Mouse (Mus musculus): ENCODE data around the gene Slc38a1. TPM values are rescaled to one million over a fixed set of nuclear protein-coding genes. Genes with fewer than 3 reads are reported as not detected.
A peak's percentile ranks its signal among the peaks of the same experiment; 100 is the strongest.

The Slc38a1 gene
- total and polyA plus RNA-seq, 2 experiments = 0.74 to 2.0 TPM

- 23% methylated on average over 21 of the region's 21 CpGs for WGBS
- DNase-seq (ENCODE audit: extremely low read depth, low read depth, low spot score) = peak; percentile 97
- no peaks in the 10 kb centered on the region for H3K36me3 ChIP-seq (ENCODE audit: control insufficient read depth, insufficient read depth, low read length)
- TF ChIP-seq POLR2A (IDR thresholded peaks at IDR 0.05; ENCODE audit: extremely low read depth, insufficient read depth, low read length) (no peak), CTCF (IDR thresholded peaks at IDR 0.05; ENCODE audit: low read depth, low read length) (no peak)
- peaks cover 4% of the 10 kb centered on the region for H3K4me1 ChIP-seq (ENCODE audit: control insufficient read depth, insufficient read depth, low read length)
- H3K27ac ChIP-seq (replicated peaks; ENCODE audit: insufficient read depth, low read depth, low read length) = peak overlapping the region; percentile 48
- H3K9ac ChIP-seq (ENCODE audit: low read depth, low read length) = no peak overlapping the region
- no peaks in the 10 kb centered on the region for H3K79me2 ChIP-seq (ENCODE audit: control insufficient read depth, insufficient read depth, low read length)
- H3K27me3 ChIP-seq (ENCODE audit: control insufficient read depth, insufficient read depth, low read length) = no peaks in the 10 kb centered on the region
- no peak overlapping the region for H3K4me3 ChIP-seq (ENCODE audit: insufficient read depth, low read depth, low read length)
Measured at GRCm38 (mm10) chr15:96547256-96548195, 95.2 kb downstream of the Slc38a1 start.

DNA sequence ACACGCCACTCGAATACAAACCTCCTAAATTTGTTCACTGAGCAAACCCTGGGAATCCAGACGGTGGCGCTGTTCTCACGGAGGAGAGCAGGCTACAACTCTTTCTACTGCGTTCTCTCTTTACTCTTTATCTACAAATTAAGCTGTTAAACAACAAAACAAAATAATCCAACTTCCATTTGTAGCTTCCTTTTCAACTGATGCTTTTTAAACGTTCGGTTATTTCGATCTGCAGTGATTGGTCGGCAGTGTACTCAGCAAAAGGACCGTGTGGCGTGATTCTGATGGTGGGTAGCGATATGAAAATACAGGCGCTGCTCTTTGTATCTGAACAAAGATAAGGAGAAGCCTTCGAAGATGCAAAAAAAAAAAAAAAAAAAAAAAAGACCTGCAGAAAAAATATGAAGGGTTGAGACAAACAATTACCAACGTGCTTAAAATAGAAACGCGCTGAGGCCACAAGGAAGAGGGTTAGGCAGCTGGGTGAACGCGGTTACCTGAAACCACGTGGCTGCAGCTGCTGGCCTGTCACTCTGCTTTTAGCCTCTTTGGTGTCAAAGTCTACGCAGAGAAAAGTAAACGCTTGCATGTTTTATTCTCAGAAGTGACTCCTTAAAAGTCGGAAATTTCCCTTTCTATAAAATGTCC, 99.4 kb downstream of the Slc38a1 start:
- Histone ChIP-seq H3K4me1 (ENCODE audit: control insufficient read depth, insufficient read depth, low read length) (peaks cover 4% of the 10 kb centered on the region), H3K27ac (replicated peaks; ENCODE audit: insufficient read depth, low read depth, low read length) (no peak overlapping the region), H3K4me3 (ENCODE audit: insufficient read depth, low read depth, low read length) (peak overlapping the region; percentile 24), H3K9ac (ENCODE audit: low read depth, low read length) (no peak overlapping the region), H3K36me3 (ENCODE audit: control insufficient read depth, insufficient read depth, low read length) (no peaks in the 10 kb centered on the region), H3K27me3 (ENCODE audit: control insufficient read depth, insufficient read depth, low read length) (no peaks in the 10 kb centered on the region), H3K79me2 (ENCODE audit: control insufficient read depth, insufficient read depth, low read length) (no peaks in the 10 kb centered on the region)
- WGBS = 2% methylated on average over 24 of the region's 24 CpGs
- DNase-seq (ENCODE audit: extremely low read depth, low read depth, low spot score) = peak; percentile 84
- no peak for TF ChIP-seq POLR2A (IDR thresholded peaks at IDR 0.05; ENCODE audit: extremely low read depth, insufficient read depth, low read length)
- TF ChIP-seq CTCF (IDR thresholded peaks at IDR 0.05; ENCODE audit: low read depth, low read length) = peak; percentile 76

DNA sequence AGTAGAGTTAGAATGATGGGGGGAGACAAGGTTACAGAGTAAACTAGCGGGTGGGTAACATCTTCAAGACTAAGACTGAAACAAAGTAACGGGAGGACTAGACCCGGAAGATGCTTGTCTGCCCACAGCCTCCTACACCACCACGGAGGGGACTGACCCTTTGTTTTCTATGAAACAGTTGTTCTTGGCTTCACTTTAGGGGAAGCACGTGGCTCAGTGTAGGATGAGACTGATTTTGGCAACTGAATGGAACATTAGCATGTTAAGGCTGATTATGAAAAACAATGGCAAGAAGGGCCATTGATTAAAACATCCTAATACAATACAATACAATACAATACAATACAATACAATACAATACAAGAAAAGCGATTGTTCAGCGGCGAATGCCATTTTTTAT, 100.6 kb downstream of the Slc38a1 start:
- TF ChIP-seq POLR2A (IDR thresholded peaks at IDR 0.05; ENCODE audit: extremely low read depth, insufficient read depth, low read length) (no peak), CTCF (IDR thresholded peaks at IDR 0.05; ENCODE audit: low read depth, low read length) (no peak)
- WGBS = 85% methylated on average over 8 of the region's 8 CpGs
- no peaks in the 10 kb centered on the region for H3K27me3 ChIP-seq (ENCODE audit: control insufficient read depth, insufficient read depth, low read length)
- H3K79me2 ChIP-seq (ENCODE audit: control insufficient read depth, insufficient read depth, low read length) = no peaks in the 10 kb centered on the region
- DNase-seq (ENCODE audit: extremely low read depth, low read depth, low spot score) = no peak
- peaks cover 3% of the 10 kb centered on the region; the same call in 1 of the 2 replicates for H3K4me1 ChIP-seq (ENCODE audit: control insufficient read depth, insufficient read depth, low read length)
- no peak overlapping the region for H3K4me3 ChIP-seq (ENCODE audit: insufficient read depth, low read depth, low read length)
- no peak overlapping the region for H3K9ac ChIP-seq (ENCODE audit: low read depth, low read length)
- no peak overlapping the region for H3K27ac ChIP-seq (replicated peaks; ENCODE audit: insufficient read depth, low read depth, low read length)
- no peaks in the 10 kb centered on the region for H3K36me3 ChIP-seq (ENCODE audit: control insufficient read depth, insufficient read depth, low read length)

DNA sequence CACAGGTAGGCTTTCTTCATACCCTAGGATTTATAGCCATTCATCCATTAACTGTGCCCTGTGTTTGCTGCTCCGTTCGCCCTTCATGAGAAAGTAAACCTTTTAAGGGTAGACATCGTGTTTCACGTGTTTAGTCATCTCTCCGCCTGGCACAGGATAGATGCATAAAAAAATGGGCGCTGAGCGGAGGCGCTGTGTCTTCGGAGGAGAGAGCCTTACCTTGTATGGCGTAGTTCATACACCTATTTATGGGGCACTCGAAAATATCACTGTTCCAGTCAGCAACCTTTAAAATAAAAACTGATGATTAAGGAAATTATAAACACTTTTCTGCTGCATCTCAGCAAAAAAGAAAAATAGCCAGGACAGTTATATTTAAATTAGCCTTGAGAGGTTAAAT, 105.4 kb downstream of the Slc38a1 start:
- Histone ChIP-seq H3K79me2 (ENCODE audit: control insufficient read depth, insufficient read depth, low read length) (no peaks in the 10 kb centered on the region), H3K27me3 (ENCODE audit: control insufficient read depth, insufficient read depth, low read length) (no peaks in the 10 kb centered on the region), H3K36me3 (ENCODE audit: control insufficient read depth, insufficient read depth, low read length) (no peaks in the 10 kb centered on the region), H3K4me1 (ENCODE audit: control insufficient read depth, insufficient read depth, low read length) (no peaks in the 10 kb centered on the region), H3K4me3 (ENCODE audit: insufficient read depth, low read depth, low read length) (no peak overlapping the region), H3K27ac (replicated peaks; ENCODE audit: insufficient read depth, low read depth, low read length) (no peak overlapping the region), H3K9ac (ENCODE audit: low read depth, low read length) (no peak overlapping the region)
- DNase-seq (ENCODE audit: extremely low read depth, low read depth, low spot score) = no peak
- TF ChIP-seq CTCF (IDR thresholded peaks at IDR 0.05; ENCODE audit: low read depth, low read length) (no peak), POLR2A (IDR thresholded peaks at IDR 0.05; ENCODE audit: extremely low read depth, insufficient read depth, low read length) (no peak)
- 92% methylated on average over 11 of the region's 11 CpGs for WGBS

DNA sequence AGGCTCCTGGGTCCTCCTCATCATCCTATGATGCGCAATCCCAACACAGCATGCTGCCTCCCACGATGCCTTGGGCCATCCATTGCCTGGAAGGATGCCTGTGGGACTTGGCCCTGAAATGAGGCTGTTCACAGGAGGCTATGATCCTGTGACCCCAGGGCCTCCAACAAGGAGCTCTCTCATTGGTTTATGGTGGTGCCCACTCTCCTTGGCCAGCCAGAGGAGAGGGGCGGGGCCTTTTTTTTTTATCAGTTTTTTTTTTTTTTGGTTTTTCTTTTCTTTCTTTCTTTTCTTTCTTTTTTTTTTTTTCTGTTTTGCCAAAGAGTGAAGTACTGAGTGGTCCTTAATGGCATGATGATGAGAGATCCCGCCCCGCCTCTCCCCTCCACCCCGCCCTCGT, 106.3 kb downstream of the Slc38a1 start:
- Histone ChIP-seq H3K36me3 (ENCODE audit: control insufficient read depth, insufficient read depth, low read length) (no peaks in the 10 kb centered on the region), H3K27ac (replicated peaks; ENCODE audit: insufficient read depth, low read depth, low read length) (no peak overlapping the region), H3K9ac (ENCODE audit: low read depth, low read length) (no peak overlapping the region), H3K27me3 (ENCODE audit: control insufficient read depth, insufficient read depth, low read length) (no peaks in the 10 kb centered on the region), H3K4me3 (ENCODE audit: insufficient read depth, low read depth, low read length) (no peak overlapping the region), H3K4me1 (ENCODE audit: control insufficient read depth, insufficient read depth, low read length) (no peaks in the 10 kb centered on the region), H3K79me2 (ENCODE audit: control insufficient read depth, insufficient read depth, low read length) (no peaks in the 10 kb centered on the region)
- TF ChIP-seq POLR2A (IDR thresholded peaks at IDR 0.05; ENCODE audit: extremely low read depth, insufficient read depth, low read length) (no peak), CTCF (IDR thresholded peaks at IDR 0.05; ENCODE audit: low read depth, low read length) (no peak)
- 92% methylated on average over 7 of the region's 7 CpGs for WGBS
- no peak for DNase-seq (ENCODE audit: extremely low read depth, low read depth, low spot score)

Measured in liver, adult 2 months (tissue).